Mouse (Mus musculus) midbrain, embryonic 13.5 days (tissue): ENCODE data around the gene Bbof1. TPM values are rescaled to one million over a fixed set of nuclear protein-coding genes. Genes with fewer than 3 reads are reported as not detected.

Experiments
- ATAC-seq: fragments of 200-750 bp; cut with Nextera tagmentation; 2 replicates; pipeline ENCODE4 v1.8.0; 2017; ENCODE audit warnings: mild to moderate bottlenecking, moderate TSS enrichment, moderate library complexity
- H3K27ac ChIP-seq: fragments of 300-500 bp; sonication (generic); 2 replicates; pipeline ENCODE4 v1.5.1; 2015; ENCODE audit warnings: inconsistent platforms, mild to moderate bottlenecking, moderate library complexity
- H3K27me3 ChIP-seq: fragments of 300-500 bp; sonication (generic); 2 replicates; pipeline ENCODE4 v1.6.1; 2015; ENCODE audit warnings: mild to moderate bottlenecking, inconsistent platforms
- H3K36me3 ChIP-seq: fragments of 300-500 bp; sonication (generic); 2 replicates; pipeline ENCODE4 v1.6.1; 2015; ENCODE audit warnings: mild to moderate bottlenecking, inconsistent platforms
- H3K4me1 ChIP-seq: fragments of 300-500 bp; sonication (generic); replicated peaks from 2 replicates; pipeline ENCODE4 v1.6.1; 2015; ENCODE audit warnings: inconsistent platforms
- H3K4me2 ChIP-seq: fragments of 300-500 bp; sonication (generic); replicated peaks from 2 replicates; pipeline ENCODE4 v1.6.1; 2015; ENCODE audit warnings: moderate library complexity, mild to moderate bottlenecking, inconsistent platforms
- H3K4me3 ChIP-seq: fragments of 300-500 bp; sonication (generic); replicated peaks from 2 replicates; pipeline ENCODE4 v1.5.1; 2015; ENCODE audit warnings: mild to moderate bottlenecking, inconsistent platforms
- H3K9ac ChIP-seq: fragments of 300-500 bp; sonication (generic); replicated peaks from 2 replicates; pipeline ENCODE4 v1.6.1; 2015; ENCODE audit warnings: mild to moderate bottlenecking, inconsistent platforms
- H3K9me3 ChIP-seq: fragments of 300-500 bp; sonication (generic); 2 replicates; pipeline ENCODE4 v1.6.1; 2016; ENCODE audit warnings: mild to moderate bottlenecking, inconsistent platforms
- WGBS: fragments of 180-500 bp; shearing (Covaris S2); methylation state at CpG from one replicate; pipeline ENCODE4 v1.1.7; 2015; 5-methylcytosine and 5-hydroxymethylcytosine counted together
- polyA plus RNA-seq: library from polyadenylated mRNA; unstranded; fragments of >200 nt; fragmentation: Nextera tagmentation; extraction: Ambion mirVana; gene quantifications from 2 replicates; pipeline ENCODE4 v1.2.1, GENCODE M21; 2015

The Bbof1 gene
- polyA plus RNA-seq, 1 experiment from 2014 or later: 2.5 TPM

- ATAC-seq: no peak
- Histone ChIP-seq H3K9ac (no peak overlapping the region), H3K4me3 (no peak overlapping the region), H3K27me3 (no peaks in the 10 kb centered on the region), H3K27ac (no peak overlapping the region), H3K4me2 (no peak overlapping the region), H3K36me3 (peaks cover 5% of the 10 kb centered on the region; the same call in 1 of the 2 replicates), H3K9me3 (no peaks in the 10 kb centered on the region), H3K4me1 (no peaks in the 10 kb centered on the region)
- 87% methylated on average over 8 of the region's 8 CpGs for WGBS
Measured at GRCm38 (mm10) chr12:84388097-84388496, 20.8 kb upstream of the Bbof1 start.

GRCm38 (mm10) chr12:84388774-84389400, 20.0 kb upstream of the Bbof1 start:
- 77% methylated on average over 14 of the region's 14 CpGs for WGBS
- H3K4me1 ChIP-seq: no peaks in the 10 kb centered on the region
- no peak overlapping the region for H3K27ac ChIP-seq
- no peak overlapping the region for H3K9ac ChIP-seq
- no peaks in the 10 kb centered on the region for H3K27me3 ChIP-seq
- ATAC-seq: no peak
- H3K4me3 ChIP-seq: no peak overlapping the region
- no peak overlapping the region for H3K4me2 ChIP-seq
- peaks cover 5% of the 10 kb centered on the region; the same call in 1 of the 2 replicates for H3K36me3 ChIP-seq
- no peaks in the 10 kb centered on the region for H3K9me3 ChIP-seq

GRCm38 (mm10) chr12:84390336-84390735, 18.5 kb upstream of the Bbof1 start:
- Histone ChIP-seq H3K4me3 (no peak overlapping the region), H3K27me3 (no peaks in the 10 kb centered on the region), H3K4me1 (no peaks in the 10 kb centered on the region), H3K4me2 (no peak overlapping the region), H3K9ac (no peak overlapping the region), H3K9me3 (no peaks in the 10 kb centered on the region), H3K27ac (no peak overlapping the region), H3K36me3 (no peaks in the 10 kb centered on the region)
- 95% methylated on average over 6 of the region's 6 CpGs for WGBS
- ATAC-seq: no peak

DNA sequence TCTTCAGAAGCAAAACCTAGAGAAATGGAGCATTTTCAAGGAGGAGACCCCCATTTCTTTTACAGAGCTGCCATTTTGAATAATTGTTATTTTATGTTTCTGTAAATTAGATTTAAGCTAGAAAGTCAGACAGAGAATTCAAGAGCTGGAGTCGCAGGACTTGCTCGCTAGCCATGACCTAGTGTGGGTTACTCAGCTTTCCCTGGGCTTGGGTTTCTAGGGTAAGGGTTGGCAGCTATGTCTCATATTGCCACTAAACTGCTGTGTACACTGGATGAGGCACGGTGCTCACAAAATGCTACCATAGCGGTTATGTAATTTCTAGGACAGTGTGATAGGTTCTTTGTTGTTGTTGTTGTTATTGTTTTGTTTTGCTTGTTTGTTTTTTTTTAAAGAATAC, 16.2 kb upstream of the Bbof1 start:
- no peak overlapping the region for H3K4me3 ChIP-seq
- ATAC-seq: no peak
- no peaks in the 10 kb centered on the region for H3K9me3 ChIP-seq

DNA sequence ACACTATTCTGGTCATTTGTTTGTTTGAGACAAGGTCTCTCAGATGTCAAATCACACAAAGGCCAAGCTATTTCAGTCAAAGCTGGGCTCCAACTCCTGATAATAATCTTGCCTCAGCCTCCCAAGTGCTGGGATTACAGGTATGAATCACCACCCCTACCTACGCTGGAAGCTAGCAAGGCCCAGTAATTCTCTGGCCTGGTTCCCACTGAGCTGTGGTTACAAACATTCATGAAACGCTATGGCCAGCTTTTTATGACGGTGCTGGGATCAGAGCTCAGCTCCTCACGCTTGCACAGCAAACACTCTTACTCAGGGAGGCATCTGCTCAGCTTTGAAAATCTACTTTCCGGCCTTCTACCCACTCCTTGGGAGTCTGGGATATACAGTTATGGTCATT, 15.0 kb upstream of the Bbof1 start:
- Histone ChIP-seq H3K4me2 (no peak overlapping the region), H3K9me3 (no peaks in the 10 kb centered on the region), H3K36me3 (no peaks in the 10 kb centered on the region), H3K4me1 (no peaks in the 10 kb centered on the region), H3K27ac (no peak overlapping the region), H3K27me3 (no peaks in the 10 kb centered on the region), H3K4me3 (no peak overlapping the region), H3K9ac (no peak overlapping the region)
- WGBS: 95% methylated on average over 5 of the region's 5 CpGs
- no peak for ATAC-seq

More for the DNA sequence above, 16.2 kb upstream of the Bbof1 start:
- H3K4me2 ChIP-seq: no peak overlapping the region
- H3K9ac ChIP-seq: no peak overlapping the region
- H3K36me3 ChIP-seq: no peaks in the 10 kb centered on the region
- no peaks in the 10 kb centered on the region for H3K27me3 ChIP-seq
- 97% methylated on average over 4 of the region's 4 CpGs for WGBS
- no peaks in the 10 kb centered on the region for H3K4me1 ChIP-seq
- H3K27ac ChIP-seq: no peak overlapping the region

- no peak for ATAC-seq
- H3K9ac ChIP-seq: no peak overlapping the region
- 90% methylated on average over 14 of the region's 14 CpGs for WGBS
Measured at GRCm38 (mm10) chr12:84396947-84397679, 11.8 kb upstream of the Bbof1 start.

DNA sequence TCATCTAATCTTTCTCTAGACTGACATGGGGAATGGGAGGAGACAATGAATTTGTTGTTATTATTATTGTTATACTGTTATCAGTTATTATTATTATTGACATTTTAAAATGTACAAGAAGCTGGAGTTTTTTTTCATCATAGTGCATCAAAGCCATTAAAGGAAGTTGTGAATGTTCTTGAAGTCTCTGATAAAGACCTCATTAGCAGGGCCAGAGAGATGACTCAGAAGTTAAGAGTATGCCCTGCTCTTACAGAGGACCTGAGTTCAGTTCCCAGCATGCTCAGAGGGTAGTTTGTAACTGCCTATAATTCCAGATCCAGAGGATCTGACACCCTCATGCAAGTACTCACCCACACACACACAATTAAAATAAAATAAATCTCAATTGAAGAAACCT, 11.2 kb upstream of the Bbof1 start:
- H3K4me2 ChIP-seq: no peak overlapping the region
- H3K4me3 ChIP-seq: no peak overlapping the region
- no peaks in the 10 kb centered on the region for H3K9me3 ChIP-seq
- H3K27me3 ChIP-seq: no peaks in the 10 kb centered on the region
- no peak overlapping the region for H3K9ac ChIP-seq
- no peak overlapping the region for H3K27ac ChIP-seq
- ATAC-seq: no peak
- no peaks in the 10 kb centered on the region for H3K36me3 ChIP-seq
- no peaks in the 10 kb centered on the region for H3K4me1 ChIP-seq

More at GRCm38 (mm10) chr12:84396947-84397679, 11.8 kb upstream of the Bbof1 start:
- Histone ChIP-seq H3K9me3 (no peaks in the 10 kb centered on the region), H3K4me1 (no peaks in the 10 kb centered on the region), H3K4me3 (no peak overlapping the region), H3K27me3 (no peaks in the 10 kb centered on the region), H3K36me3 (no peaks in the 10 kb centered on the region), H3K27ac (no peak overlapping the region), H3K4me2 (no peak overlapping the region)

- Histone ChIP-seq H3K4me3 (no peak overlapping the region), H3K4me1 (no peaks in the 10 kb centered on the region)
Measured at GRCm38 (mm10) chr12:84398629-84399028, 10.2 kb upstream of the Bbof1 start.

DNA sequence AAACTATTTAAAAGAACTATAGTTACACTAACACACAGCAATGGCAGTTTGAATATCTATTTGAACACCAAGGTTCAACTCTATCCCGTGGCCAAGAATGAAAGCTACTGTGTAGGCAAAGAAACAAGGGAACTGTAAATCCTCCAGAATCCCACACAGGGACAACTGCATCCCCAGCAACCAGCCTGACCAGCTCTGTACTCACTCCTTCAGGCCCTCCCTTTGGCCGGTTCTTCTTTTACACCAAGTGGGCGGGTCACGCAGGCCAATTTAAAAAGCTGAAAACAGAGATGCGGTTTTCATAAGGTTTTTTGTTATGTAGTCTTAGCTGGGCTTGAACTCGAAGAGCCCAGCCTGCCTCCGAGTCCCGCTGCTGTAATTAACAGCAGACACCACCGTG, 9.7 kb upstream of the Bbof1 start:
- H3K9me3 ChIP-seq: no peaks in the 10 kb centered on the region
- no peaks in the 10 kb centered on the region for H3K36me3 ChIP-seq
- no peak for ATAC-seq
- H3K9ac ChIP-seq: no peak overlapping the region
- no peaks in the 10 kb centered on the region for H3K27me3 ChIP-seq
- WGBS: 85% methylated on average over 9 of the region's 9 CpGs
- H3K4me2 ChIP-seq: no peak overlapping the region
- H3K4me1 ChIP-seq: no peaks in the 10 kb centered on the region
- no peak overlapping the region for H3K4me3 ChIP-seq
- no peak overlapping the region for H3K27ac ChIP-seq

More at GRCm38 (mm10) chr12:84398629-84399028, 10.2 kb upstream of the Bbof1 start:
- 92% methylated on average over 5 of the region's 5 CpGs for WGBS
- Histone ChIP-seq H3K4me2 (no peak overlapping the region), H3K9ac (no peak overlapping the region), H3K27me3 (no peaks in the 10 kb centered on the region), H3K27ac (no peak overlapping the region), H3K36me3 (no peaks in the 10 kb centered on the region), H3K9me3 (no peaks in the 10 kb centered on the region)
- ATAC-seq: no peak

DNA sequence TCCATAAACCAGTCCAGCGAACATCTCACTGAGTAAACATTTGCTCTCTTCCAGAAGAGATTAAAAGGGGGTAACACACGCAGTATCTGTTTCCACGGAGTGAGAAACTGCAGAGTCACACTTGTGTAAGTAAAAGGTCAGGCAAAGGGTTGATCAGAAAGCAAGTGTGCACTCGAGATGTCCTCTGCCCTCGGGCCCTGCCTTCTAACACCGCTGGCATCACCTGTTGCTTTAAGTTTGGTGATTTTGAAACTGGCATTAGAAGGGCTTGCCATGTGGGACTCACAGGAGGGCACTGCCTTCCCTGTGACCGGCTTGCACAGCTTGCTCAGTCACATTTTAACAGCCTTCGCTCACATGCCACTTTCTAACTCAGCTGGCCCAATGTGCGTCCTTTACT, 9.2 kb upstream of the Bbof1 start:
- no peaks in the 10 kb centered on the region for H3K27me3 ChIP-seq
- 85% methylated on average over 9 of the region's 9 CpGs for WGBS
- H3K9ac ChIP-seq: no peak overlapping the region
- no peak overlapping the region for H3K4me3 ChIP-seq
- no peaks in the 10 kb centered on the region for H3K9me3 ChIP-seq
- no peaks in the 10 kb centered on the region for H3K4me1 ChIP-seq
- no peak overlapping the region for H3K27ac ChIP-seq
- no peak overlapping the region for H3K4me2 ChIP-seq
- no peaks in the 10 kb centered on the region for H3K36me3 ChIP-seq
- ATAC-seq: no peak

DNA sequence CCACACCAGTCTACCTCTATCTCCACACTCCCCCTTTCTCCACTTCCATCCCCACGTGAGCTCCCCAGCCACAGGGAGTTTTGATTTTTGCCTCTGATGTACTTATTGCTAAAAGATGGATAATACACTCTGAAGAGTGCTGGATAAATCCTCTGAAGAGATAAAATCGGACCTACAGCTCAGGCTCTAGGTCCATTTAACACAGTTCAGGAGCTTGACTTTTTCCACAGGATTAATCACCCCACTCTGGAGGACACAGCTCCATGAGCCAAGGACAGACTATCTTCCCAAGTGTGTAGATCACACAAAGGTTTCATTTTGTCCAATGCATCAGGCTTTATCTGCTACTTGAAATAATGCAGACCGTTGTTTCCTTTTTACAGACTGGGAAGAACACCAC, 8.8 kb upstream of the Bbof1 start:
- no peaks in the 10 kb centered on the region for H3K27me3 ChIP-seq
- H3K4me3 ChIP-seq: no peak overlapping the region
- H3K36me3 ChIP-seq: no peaks in the 10 kb centered on the region
- no peak overlapping the region for H3K9ac ChIP-seq
- ATAC-seq: no peak
- no peak overlapping the region for H3K27ac ChIP-seq
- no peak overlapping the region for H3K4me2 ChIP-seq
- no peaks in the 10 kb centered on the region for H3K4me1 ChIP-seq
- WGBS: 86% methylated on average over 3 of the region's 3 CpGs
- no peaks in the 10 kb centered on the region for H3K9me3 ChIP-seq

- no peak overlapping the region for H3K27ac ChIP-seq
- H3K27me3 ChIP-seq: no peaks in the 10 kb centered on the region
- whole genome bisulfite sequencing: 75% methylated on average over 3 of the region's 3 CpGs
- no peak overlapping the region for H3K9ac ChIP-seq
- H3K4me1 ChIP-seq: no peaks in the 10 kb centered on the region
- ATAC-seq: no peak
- H3K4me3 ChIP-seq: no peak overlapping the region
- no peaks in the 10 kb centered on the region for H3K9me3 ChIP-seq
- H3K36me3 ChIP-seq: no peaks in the 10 kb centered on the region
- no peak overlapping the region for H3K4me2 ChIP-seq
Measured at GRCm38 (mm10) chr12:84400653-84401052, 8.2 kb upstream of the Bbof1 start.
